Mouse (Mus musculus): ENCODE results near the gene Hist1h4n.
A peak's percentile ranks its signal among the peaks of the same experiment; 100 is the strongest.
"Not testable (repeated sequence)": the region's sequence is repeated elsewhere in the genome, so short reads cannot be mapped to it uniquely, and the experiment has no call there.

The Hist1h4n gene

DNA sequence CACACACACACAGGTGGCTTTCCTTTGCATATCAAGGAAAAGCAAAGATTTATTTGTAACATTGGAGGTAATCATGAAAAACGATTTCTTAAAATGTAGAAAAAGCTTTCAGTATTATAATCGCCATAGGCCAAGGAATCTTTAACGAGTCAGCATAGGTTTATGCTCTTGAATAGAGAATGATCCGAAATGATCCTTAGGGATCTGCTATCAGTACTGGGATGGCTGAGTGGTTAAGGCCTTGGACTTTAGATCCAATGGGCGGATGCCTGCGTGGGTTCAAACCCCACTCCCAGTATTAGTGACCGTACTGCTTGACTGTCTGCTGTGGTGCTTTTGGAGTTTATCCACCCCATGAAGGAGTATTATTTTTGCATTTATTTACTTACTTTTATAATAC lies 36.4 kb downstream of the Hist1h4n start:
- no peak for DNase-seq (ENCODE audit: low spot score)

DNA sequence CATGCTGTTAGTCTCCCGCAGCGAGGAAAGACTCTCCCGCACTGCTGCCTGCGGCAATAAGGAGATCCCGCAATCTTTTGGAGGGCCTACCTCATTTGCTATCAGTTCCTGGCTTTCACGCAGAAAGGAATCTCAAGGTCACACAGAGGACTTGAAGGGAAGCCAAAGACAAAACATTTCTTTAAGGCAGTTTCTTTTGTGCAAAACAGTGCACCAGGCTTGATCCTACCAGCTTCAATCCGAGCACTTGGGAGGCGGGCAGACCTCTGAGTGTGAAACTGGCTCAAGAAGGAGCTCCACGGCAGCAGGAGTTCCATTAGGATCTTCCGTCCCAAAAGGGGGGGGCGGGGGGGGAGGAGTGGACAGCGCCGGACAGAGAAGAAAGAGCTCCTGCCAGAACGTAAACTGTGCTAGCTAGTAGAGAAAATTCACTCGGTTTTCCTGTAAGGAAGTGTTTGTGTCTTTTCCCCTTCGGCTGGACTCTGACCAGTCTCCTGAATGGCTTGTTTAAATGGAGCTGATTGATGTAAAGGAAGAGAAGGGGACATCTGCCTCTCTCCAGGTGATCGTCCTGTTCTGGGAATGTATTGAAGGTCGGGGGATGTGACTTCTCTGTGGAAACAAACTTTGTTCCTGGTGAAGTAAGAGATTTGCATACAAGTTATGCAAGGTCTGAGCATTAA lies 41.3 kb downstream of the Hist1h4n start:
- DNase-seq (ENCODE audit: low spot score): no peak

DNA sequence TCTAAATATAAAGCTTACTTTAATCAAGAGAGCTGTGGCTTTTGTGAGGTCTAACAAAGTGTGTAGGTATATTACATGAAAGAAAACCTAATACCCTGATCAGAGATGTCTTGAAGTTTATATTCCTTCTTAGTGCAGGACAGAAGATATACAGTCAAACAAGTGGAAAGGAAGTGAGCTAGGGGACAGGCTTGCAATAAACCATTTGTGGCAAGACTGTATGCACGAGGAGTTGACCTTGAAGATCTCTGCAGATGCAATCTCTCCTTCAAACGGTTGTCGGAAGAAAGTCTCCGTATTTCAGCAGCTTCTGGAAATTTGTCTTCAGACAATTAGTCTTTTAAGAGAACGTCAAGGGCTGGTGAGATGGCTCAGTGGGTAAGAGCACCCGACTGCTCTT lies 42.1 kb downstream of the Hist1h4n start:
- no peak for DNase-seq (ENCODE audit: low spot score)

GRCm38 (mm10) chr13:21787760-21788593 lies 44.0 kb downstream of the Hist1h4n start:
- no peak for DNase-seq (ENCODE audit: low spot score)

GRCm38 (mm10) chr13:21786899-21787629 lies 44.9 kb downstream of the Hist1h4n start, which contains the start of the genes Hist1h2an and Hist1h2bp:
Gene Hist1h2an (minus strand): TSS chr13:21787218.
Gene Hist1h2bp (plus strand): TSS chr13:21787461.
- DNase-seq (ENCODE audit: low spot score): peak; percentile 85

GRCm38 (mm10) chr13:21786189-21786898 lies 45.7 kb downstream of the Hist1h4n start:
- no peak for DNase-seq (ENCODE audit: low spot score)

GRCm38 (mm10) chr13:21784311-21784710 lies 47.7 kb downstream of the Hist1h4n start:
- no peak for DNase-seq (ENCODE audit: low spot score)

DNA sequence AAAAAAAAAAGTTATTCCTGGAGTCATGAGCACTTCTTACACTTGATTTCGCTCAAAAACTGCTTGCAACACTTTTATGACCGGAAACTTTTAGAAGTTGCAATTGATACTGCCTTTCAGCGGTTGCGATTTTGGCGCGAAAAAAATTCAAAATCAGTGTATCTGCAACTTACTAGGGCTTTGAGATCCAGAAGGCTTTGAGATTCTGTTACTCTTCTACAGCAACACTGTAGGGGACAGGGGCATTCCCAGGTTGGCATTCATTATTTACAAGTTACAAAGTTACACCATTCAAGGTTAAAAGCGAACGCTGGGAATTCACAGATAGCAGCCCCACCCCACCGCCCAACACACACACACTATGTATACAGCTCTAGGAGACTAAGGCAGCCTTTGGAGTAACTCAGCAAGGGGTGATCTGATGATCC lies 48.2 kb downstream of the Hist1h4n start:
- DNase-seq (ENCODE audit: low spot score): peak; percentile 50

DNA sequence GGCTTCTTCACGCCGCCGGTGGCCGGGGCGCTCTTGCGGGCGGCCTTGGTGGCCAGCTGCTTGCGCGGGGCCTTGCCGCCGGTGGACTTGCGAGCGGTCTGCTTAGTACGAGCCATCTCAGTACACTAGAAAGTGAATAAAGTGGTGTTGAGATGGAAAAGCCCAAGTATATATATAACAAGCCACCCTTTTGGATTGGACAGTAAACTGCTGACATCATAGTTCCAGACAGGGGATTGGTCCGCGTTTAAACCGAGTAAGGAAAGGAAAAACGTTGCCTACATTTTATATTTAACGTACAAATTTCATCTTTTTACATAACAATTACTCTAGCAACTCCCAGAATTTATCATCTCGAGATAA lies 48.8 kb downstream of the Hist1h4n start, which contains the start of gene Hist1h3i:
TSS of gene Hist1h3i (minus strand) at position 116 of the 363 bp plus-strand sequence.
- peak; percentile 69 for DNase-seq (ENCODE audit: low spot score)

GRCm38 (mm10) chr13:21782361-21783254 lies 49.4 kb downstream of the Hist1h4n start:
- not testable (repeated sequence) for DNase-seq (ENCODE audit: low spot score)
